Mouse (Mus musculus): Measurements from ENCODE around the gene Itpk1.

GRCm38 (mm10) chr12:102570734-102571133, 134.0 kb downstream of the Itpk1 start:
- no peak for TF ChIP-seq CTCF (IDR thresholded peaks at IDR 0.05; ENCODE audit: control insufficient read depth, insufficient read depth, insufficient read length)
- no peak for TF ChIP-seq MYOG (IDR thresholded peaks at IDR 0.05; ENCODE audit: control insufficient read depth, extremely low read depth, insufficient read length)
- no peak for TF ChIP-seq MYOD1 (IDR thresholded peaks at IDR 0.05; ENCODE audit: control insufficient read depth, insufficient read length, low read depth)
- no peak for TF ChIP-seq MAX (IDR thresholded peaks at IDR 0.05)
- TF ChIP-seq CEBPB (IDR thresholded peaks at IDR 0.05; ENCODE audit: low read depth) = no peak

Data from C2C12 (cell line).